Mouse (Mus musculus): ENCODE measurements around the gene Nadsyn1. TPM values are rescaled to one million over a fixed set of nuclear protein-coding genes. Genes with fewer than 3 reads are reported as not detected.
A peak's percentile ranks its signal among the peaks of the same experiment; 100 is the strongest.

Nadsyn1 gene
- total RNA-seq, 2 experiments from 2014 or later = 6.3 to 8.0 TPM

- DNase-seq = peak; percentile 77 to 82
- intact Hi-C loops (cut with DNase I) = loop anchor here (10.0 kb wide), 1 partner anchor 602 kb away; no protein-coding TSS in a partner anchor
Observed at GRCm38 (mm10) chr7:143757027-143757390, 65.6 kb downstream of the Nadsyn1 start.

- intact Hi-C loops (cut with DNase I) = loop anchor here (10.0 kb wide), 1 partner anchor 602 kb away; no protein-coding TSS in a partner anchor
- no peak for DNase-seq
Observed at GRCm38 (mm10) chr7:143756125-143757026, 66.3 kb downstream of the Nadsyn1 start, which contains the start of gene Osbpl5. Gene Osbpl5, minus strand, starts transcription at chr7:143756985.

DNA sequence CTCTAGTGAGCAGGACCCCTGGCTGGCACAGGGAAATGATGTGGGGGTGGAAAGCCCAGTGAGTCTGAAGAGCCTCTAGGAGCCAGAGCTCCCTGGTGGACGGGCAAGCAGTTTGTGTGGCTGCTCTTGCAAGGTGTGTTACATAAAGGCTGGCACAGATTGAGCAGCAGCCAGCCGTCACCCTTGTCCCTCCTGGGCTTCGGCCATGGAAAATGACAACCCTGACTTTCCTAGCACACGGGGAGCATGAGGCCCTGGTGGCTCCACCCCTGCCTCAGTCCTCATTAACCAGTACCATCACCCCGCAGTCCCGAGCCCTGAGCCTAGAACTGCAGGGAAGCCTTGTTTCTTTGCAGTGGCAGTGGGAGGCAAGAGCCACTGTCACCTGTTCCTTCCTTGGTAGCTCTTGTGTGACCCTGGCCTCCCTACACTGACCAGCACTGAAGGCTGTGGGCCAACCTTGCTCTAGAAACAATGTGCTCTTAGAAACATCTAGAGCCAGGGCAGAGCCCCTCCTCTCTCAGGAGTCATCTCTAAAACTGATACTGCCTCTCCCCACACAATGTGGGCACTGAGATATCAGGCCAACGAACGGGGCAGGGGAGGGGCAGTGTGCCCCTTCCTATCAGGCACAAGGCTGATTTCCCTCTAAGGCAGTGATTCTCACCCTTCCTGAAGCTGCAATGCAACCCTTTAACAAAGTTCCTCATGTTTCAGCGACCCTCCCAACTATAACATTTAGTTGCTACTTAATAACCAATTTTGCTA lies 67.1 kb downstream of the Nadsyn1 start:
- intact Hi-C loops (cut with DNase I) = loop anchor here (10.0 kb wide), 1 partner anchor 601 kb away; no protein-coding TSS in a partner anchor
- DNase-seq = no peak

DNA sequence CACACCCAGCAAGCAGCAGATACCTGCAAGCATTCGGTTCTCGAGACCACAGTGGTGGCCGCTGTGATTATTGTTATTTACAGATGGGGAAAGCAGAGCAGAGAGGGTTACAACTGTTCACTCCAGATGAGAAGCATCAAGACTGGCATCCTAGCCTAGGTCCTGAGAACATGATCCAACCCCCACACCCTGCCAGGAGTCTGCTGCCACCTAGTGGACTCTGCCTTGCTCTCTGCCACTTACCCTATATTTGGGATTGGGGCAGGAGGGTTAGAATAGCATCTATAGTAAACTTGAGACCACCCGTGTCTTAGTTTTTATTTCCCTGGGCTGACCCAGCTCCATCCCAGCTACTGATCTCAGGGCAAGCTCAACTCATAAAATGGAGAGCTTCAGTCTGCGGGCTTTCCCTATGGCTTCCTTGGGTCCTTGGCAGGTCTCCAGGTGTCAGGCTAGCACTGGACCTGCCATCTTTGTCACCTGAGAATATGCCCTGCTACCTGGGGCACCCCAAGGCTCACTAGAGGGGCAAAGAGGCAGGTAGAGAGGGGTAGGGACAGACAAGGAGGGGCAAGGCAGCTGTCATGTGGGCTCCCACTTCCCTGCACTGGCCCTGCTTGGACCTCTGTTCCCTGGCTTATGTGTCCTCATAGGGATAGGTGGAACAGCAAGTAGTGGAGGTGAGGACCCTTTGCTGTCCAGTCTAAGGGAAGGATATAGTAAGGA lies 68.5 kb downstream of the Nadsyn1 start:
- peak; percentile 57 to 82 for DNase-seq
- intact Hi-C loops (cut with DNase I) = loop anchor here (10.0 kb wide), 1 partner anchor 599 kb away; no protein-coding TSS in a partner anchor

DNA sequence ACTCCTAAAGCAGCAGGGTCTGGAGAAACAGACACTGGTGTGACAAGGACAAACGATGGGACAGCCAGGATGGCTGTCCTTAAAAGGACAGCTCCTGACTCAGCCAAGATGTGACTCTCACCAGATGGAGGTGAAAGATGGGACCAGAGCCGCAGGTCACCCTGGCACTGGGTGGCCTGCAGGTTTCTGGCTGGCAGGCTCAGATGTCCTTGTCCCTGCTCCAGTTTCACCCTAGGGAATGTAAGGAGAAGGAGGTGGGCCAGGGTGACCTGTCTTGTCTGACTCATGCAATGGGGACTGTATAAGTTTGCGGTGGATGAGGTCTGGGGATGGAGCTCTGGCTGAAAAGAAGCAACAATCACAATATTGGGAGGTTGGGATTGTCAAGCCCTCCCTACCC lies 70.0 kb downstream of the Nadsyn1 start:
- DNase-seq = no peak
- intact Hi-C loops (cut with DNase I) = loop anchor here (10.0 kb wide), 1 partner anchor 598 kb away; no protein-coding TSS in a partner anchor

- intact Hi-C loops (cut with DNase I) = loop anchor here (10.0 kb wide), 1 partner anchor 597 kb away; no protein-coding TSS in a partner anchor
- no peak for DNase-seq
Observed at GRCm38 (mm10) chr7:143752056-143752455, 70.6 kb downstream of the Nadsyn1 start.

DNA sequence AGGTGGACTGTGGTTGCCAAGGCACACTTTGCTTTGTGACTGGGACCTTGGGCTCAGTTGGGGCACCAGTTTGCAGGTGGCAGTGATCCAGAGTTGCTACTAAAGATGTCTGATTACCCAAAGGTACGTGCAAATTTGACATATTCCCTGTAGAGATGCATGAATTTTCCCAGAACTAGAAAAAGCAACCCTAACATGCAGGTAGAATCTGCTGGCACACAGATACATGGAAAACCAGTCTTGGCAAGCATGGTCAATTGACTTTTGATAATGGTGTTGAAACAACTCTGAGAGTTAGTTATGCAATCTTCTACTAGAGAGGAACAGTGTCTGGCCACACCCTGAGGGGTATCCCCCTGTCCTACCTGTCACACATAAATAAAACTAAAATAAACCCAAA lies 71.3 kb downstream of the Nadsyn1 start:
- intact Hi-C loops (cut with DNase I) = loop anchor here (10.0 kb wide), 1 partner anchor 597 kb away; no protein-coding TSS in a partner anchor
- no peak for DNase-seq

DNA sequence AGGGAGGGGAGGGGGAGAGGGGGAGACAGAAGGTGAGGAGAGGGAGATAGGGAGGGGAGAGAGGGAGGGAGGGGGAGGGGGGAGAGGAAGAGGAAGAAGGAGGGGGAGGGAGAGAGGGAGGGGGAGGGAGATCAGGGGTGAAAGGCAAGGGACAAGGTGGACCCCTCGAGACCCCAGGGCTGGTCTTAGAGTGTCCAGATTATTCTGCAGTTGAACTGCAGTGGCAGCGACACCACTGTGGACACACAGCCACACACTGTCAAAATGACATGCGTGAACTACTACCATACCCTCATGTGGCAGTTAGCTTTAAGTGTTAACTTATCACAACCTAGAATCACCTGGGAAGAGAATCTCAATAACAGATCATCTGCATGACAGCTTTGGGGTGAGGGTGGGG lies 73.6 kb downstream of the Nadsyn1 start:
- no peak for DNase-seq
- intact Hi-C loops (cut with DNase I) = loop anchor here (2.0 kb wide), 1 partner anchor 164 kb away; no protein-coding TSS in a partner anchor

DNA sequence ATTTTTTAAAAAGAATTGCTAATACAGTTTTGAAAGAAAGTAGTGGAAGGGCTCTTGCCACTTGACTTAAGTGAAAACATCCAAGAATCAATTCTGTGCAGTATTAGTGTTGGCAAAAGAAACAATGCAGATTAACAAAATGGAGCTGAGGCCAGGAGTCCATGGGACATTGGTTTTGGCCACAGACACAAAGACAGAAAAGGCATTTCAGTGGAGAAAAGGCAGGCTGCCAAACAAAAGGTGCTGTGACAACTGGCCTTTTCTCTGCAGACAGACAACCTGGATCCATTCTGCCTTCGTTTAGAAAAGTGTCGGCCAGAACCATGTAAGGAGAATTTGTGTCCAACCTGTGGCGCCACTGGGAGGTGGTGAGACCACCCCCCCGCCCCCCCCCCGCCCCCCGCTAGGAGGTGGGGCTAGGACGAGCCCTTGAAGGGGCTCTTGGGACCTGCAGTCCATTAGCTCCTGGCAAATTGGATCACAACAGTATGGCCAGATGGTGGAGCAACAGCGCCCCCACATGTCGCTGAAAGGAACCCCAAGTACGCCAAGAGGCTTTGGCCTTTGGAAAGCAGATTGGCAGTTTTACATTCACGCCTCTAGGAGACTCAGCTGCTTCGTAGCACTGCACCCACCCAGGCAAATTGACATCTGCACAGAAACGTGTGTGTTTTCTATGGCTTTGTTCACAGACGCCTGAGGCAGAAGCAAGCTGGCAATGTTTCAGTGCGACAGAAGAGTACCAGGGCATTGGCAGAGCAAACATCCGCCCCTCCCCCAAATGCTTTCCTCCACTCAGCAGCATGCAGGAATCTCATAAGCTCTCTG lies 74.4 kb downstream of the Nadsyn1 start:
- DNase-seq = peak; percentile 93 to 96
- intact Hi-C loops (cut with DNase I) = loop anchor here (1.0 to 2.0 kb wide), 2 partner anchors 42 to 163 kb away; no protein-coding TSS in a partner anchor

Small RNAs within 50 kb of the gene (microRNA-seq; reads per million reads assigned to microRNA genes)
- gene Gm22064 = 0 reads per million in 2 experiments

Other genes with a start within 250 kb of the Nadsyn1 start
- gene Cars, start 222.8 kb downstream of the Nadsyn1 start, total RNA-seq (2021) = 10 to 100 TPM; 20.3 to 26.8 TPM
- gene Tnfrsf26, start 194.1 kb downstream of the Nadsyn1 start, total RNA-seq (2021) = 1 to 10 TPM; 1.0 to 1.1 TPM
- gene Tnfrsf22, start 173.2 kb downstream of the Nadsyn1 start, total RNA-seq (2021) = 1 to 10 TPM; 2.5 to 3.2 TPM
- gene Tnfrsf23, start 137.0 kb downstream of the Nadsyn1 start, total RNA-seq (2021) = 1 to 10 TPM; 2.4 to 2.6 TPM
- gene Osbpl5, start 65.9 kb downstream of the Nadsyn1 start, total RNA-seq (2021) = 10 to 100 TPM; 28.7 to 32.2 TPM
- not detected for gene Mrgprg, start 55.9 kb downstream of the Nadsyn1 start, total RNA-seq (2021)
- gene Mrgpre, start 38.3 kb downstream of the Nadsyn1 start, total RNA-seq (2021) = 1 to 10 TPM; 1.8 to 2.3 TPM
- gene Dhcr7, start 296 bp upstream of the Nadsyn1 start, total RNA-seq (2021) = 10 to 100 TPM in 1 of 2 experiments, 1 to 10 TPM in 1; 9.9 to 10.9 TPM
- not detected for gene Gm498, start 44.0 kb upstream of the Nadsyn1 start, total RNA-seq (2021)
- under 1 TPM; 0.69 to 0.93 TPM for gene Shank2, start 179.1 kb upstream of the Nadsyn1 start, total RNA-seq (2021)